Mouse (Mus musculus): ENCODE results near the gene Hhex. TPM values are rescaled to one million over a fixed set of nuclear protein-coding genes. Genes with fewer than 3 reads are reported as not detected.

Gene Hhex
- total and polyA plus RNA-seq, 2 experiments from 2014 or later: 1.1 to 3.4 TPM

DNA sequence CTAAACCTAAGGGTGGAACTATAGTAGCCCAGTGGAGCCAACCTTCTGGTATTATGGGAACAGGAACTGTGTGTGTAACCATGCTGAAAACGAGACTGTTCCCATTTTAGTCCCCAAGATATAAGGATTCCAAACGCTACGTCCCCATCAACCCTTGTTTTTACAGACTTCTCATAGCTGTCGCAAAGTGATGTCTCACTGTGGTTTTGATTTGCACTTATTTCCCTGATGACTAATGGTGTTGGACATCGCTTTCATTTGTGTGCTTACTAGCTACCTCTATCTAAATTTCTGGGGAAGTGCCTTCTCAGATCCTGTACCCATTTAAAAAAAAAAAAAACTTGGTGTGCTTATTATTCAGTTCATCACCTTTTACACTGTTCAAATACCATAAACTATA is 6.0 kb upstream of the Hhex start:
- 85% methylated on average over 5 of the region's 5 CpGs for WGBS

DNA sequence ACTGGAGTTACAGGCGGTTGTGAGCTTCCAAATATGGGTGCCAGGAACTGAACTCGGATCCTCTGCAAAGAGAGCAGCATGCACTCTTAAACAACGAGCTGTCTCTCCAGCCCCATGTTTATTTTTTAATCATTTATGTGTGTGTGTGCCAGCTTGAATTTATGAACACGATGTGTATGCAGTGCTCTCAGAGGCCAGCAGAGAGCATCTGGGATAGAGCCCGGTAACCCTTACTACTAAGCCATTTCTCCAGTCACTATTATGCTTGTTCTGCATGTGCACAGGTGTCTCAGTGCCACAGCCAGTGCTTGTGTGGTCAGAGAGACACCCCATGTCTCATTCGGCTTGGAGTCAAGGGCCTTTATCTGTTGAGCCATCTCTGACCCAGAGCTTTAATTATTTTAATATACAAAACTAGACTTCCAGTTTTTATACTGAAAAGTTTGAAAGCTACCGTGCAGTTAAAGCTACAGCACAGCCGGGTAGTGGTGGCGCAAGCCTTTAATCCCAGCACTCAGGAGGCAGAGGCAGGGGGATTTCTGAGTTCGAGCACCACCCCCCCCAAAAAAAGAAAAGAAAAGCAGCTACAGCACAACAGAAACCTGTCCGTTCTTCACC is 3.4 kb upstream of the Hhex start:
- peaks cover 28% of the 10 kb centered on the region for H3K27me3 ChIP-seq (ENCODE audit: insufficient read depth, low read length)
- TF ChIP-seq CTCF (IDR thresholded peaks at IDR 0.05; ENCODE audit: low read depth): no peak
- H3K4me1 ChIP-seq (ENCODE audit: insufficient read depth): no peaks in the 10 kb centered on the region

More for the DNA sequence above, 6.0 kb upstream of the Hhex start:
- H3K27ac ChIP-seq (ENCODE audit: low read depth, low read length): no peak overlapping the region
- ATAC-seq (no peak), DNase-seq (no peak)
- H3K9me3 ChIP-seq (ENCODE audit: low read length): no peaks in the 10 kb centered on the region
- no peaks in the 10 kb centered on the region for H3K36me3 ChIP-seq (ENCODE audit: insufficient read depth)
- H3K27me3 ChIP-seq (ENCODE audit: insufficient read depth, low read length): peaks cover 10% of the 10 kb centered on the region
- no peaks in the 10 kb centered on the region for H3K4me1 ChIP-seq (ENCODE audit: insufficient read depth)
- no peak overlapping the region for H3K4me2 ChIP-seq (ENCODE audit: low read depth)
- TF ChIP-seq CTCF (IDR thresholded peaks at IDR 0.05; ENCODE audit: low read depth): no peak
- no peak overlapping the region for H3K9ac ChIP-seq
- no peak overlapping the region for H3K4me3 ChIP-seq (ENCODE audit: low read depth, low read length)

DNA sequence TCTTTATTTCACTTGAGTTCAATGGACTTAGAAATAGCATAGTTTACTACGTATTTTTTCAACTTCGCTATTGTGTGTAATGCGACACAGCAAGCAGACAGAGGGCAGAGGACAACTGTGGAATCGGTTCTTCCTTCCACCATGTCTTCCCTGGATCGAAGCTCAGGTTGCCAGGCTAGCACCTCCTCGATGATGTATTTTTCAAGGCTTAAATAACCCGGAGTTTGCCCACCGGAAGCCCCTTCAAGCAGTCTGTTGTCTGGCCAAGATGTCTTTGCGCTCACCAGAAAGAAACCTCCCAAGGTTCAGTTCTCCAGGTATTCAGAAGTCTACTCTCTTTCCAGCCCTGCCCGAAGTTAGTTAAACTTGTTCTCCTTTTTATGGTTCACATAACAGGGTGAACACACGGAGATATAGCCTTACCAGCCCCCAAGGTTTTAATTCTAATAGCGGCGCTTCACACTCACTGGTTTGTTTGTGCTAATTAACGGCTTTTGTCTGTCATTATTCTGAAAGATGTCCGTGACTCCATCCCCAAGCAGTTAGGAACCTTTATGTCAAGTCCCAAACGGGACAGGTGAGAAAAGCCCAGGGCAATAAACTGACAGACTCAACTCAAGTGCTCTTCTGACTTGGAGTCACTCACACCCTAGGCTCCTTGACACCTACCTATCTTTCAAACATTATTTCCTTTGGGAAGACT is 1.6 kb upstream of the Hhex start:
- DNase-seq: peak; percentile 18
- 19% methylated on average over 16 of the region's 16 CpGs for WGBS
- no peak for TF ChIP-seq CTCF (IDR thresholded peaks at IDR 0.05; ENCODE audit: low read depth)

More for the DNA sequence above, 3.4 kb upstream of the Hhex start:
- no peak overlapping the region for H3K9ac ChIP-seq
- ATAC-seq (no peak), DNase-seq (no peak)
- no peak overlapping the region for H3K4me2 ChIP-seq (ENCODE audit: low read depth)
- no peak overlapping the region for H3K4me3 ChIP-seq (ENCODE audit: low read depth, low read length)
- no peak overlapping the region for H3K27ac ChIP-seq (ENCODE audit: low read depth, low read length)
- H3K9me3 ChIP-seq (ENCODE audit: low read length): no peaks in the 10 kb centered on the region
- no peaks in the 10 kb centered on the region for H3K36me3 ChIP-seq (ENCODE audit: insufficient read depth)
- 93% methylated on average over 11 of the region's 11 CpGs for WGBS

DNA sequence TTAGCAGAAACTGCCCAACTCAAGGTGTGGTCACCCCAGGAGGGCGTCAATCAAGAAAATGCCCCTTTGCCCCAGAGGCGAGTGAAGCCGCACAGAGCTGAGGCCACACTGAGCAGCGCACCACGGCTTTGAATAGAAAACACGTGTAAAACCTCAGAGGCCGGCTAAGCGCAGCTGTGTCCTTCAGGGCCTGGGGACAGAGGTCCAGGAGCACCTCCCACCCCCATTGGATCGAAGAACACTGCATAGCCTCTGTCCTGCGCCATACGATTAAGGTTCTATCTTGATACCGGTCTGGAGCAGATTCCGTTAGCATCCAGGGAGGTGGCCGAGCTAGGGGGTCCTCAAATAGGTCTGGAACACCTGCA is 731 bp upstream of the Hhex start:
- 1% methylated on average over 14 of the region's 14 CpGs for WGBS
- Histone ChIP-seq H3K4me1 (ENCODE audit: insufficient read depth) (no peaks in the 10 kb centered on the region), H3K9ac (no peak overlapping the region), H3K4me2 (ENCODE audit: low read depth) (peak overlapping the region; percentile 43), H3K9me3 (ENCODE audit: low read length) (no peaks in the 10 kb centered on the region), H3K36me3 (ENCODE audit: insufficient read depth) (no peaks in the 10 kb centered on the region), H3K4me3 (ENCODE audit: low read depth, low read length) (peak overlapping the region; percentile 34), H3K27ac (ENCODE audit: low read depth, low read length) (no peak overlapping the region), H3K27me3 (ENCODE audit: insufficient read depth, low read length) (peaks cover 50% of the 10 kb centered on the region)
- DNase-seq: no peak
- TF ChIP-seq CTCF (IDR thresholded peaks at IDR 0.05; ENCODE audit: low read depth): no peak
- ATAC-seq: 0 out of 2 replicates have a peak, but pooled peaks have one; percentile 28

More for the DNA sequence above, 1.6 kb upstream of the Hhex start:
- Histone ChIP-seq H3K4me3 (ENCODE audit: low read depth, low read length) (no peak overlapping the region), H3K27me3 (ENCODE audit: insufficient read depth, low read length) (peaks cover 46% of the 10 kb centered on the region), H3K4me1 (ENCODE audit: insufficient read depth) (no peaks in the 10 kb centered on the region), H3K4me2 (ENCODE audit: low read depth) (no peak overlapping the region), H3K9me3 (ENCODE audit: low read length) (no peaks in the 10 kb centered on the region), H3K9ac (no peak overlapping the region), H3K36me3 (ENCODE audit: insufficient read depth) (no peaks in the 10 kb centered on the region), H3K27ac (ENCODE audit: low read depth, low read length) (no peak overlapping the region)
- ATAC-seq: no peak

DNA sequence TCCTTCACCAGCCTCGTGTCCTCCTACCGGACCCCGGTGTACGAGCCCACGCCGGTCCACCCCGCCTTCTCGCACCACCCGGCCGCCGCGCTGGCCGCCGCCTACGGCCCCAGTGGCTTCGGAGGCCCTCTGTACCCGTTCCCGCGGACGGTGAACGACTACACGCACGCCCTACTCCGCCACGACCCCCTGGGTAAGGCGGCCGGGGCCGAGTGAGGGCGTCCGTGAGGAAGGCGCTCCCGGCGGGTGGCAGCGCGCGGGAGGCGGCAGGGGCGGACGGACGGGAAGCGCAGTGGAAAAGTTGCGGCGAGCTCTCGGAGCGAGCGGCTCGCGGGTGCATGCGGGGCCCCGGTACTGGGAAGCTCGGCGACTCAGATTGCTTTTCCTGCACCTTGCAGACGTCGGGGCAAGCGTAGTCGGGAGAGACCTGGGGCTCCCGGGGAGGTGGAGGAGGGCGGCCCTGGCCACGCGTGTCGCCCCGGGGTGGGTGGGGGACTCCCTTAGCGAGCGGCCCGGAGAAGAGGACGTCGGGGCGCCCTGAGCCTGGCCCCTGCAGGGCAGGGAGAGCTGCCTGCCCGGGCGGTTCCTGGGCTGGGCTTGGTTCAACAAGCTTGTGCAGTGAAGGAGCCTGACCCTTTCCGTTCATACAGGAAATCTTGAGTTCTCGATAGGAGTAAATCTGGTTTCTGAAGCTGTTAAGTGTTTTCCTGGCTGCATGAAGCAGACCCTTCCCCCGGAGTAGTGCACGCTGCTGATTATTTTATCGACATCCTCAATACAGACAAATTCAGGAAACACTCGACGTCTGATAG is 637 bp downstream of the Hhex start:
- H3K9me3 ChIP-seq (ENCODE audit: low read length): no peaks in the 10 kb centered on the region
- peak overlapping the region; percentile 34 for H3K4me3 ChIP-seq (ENCODE audit: low read depth, low read length)
- H3K27ac ChIP-seq (ENCODE audit: low read depth, low read length): 0 out of 2 replicates have a peak overlapping the region, but pooled peaks have one; percentile 9
- H3K9ac ChIP-seq: no peak overlapping the region
- H3K4me1 ChIP-seq (ENCODE audit: insufficient read depth): no peaks in the 10 kb centered on the region
- peaks cover 59% of the 10 kb centered on the region for H3K27me3 ChIP-seq (ENCODE audit: insufficient read depth, low read length)
- DNase-seq (peak; percentile 53), ATAC-seq (peak; percentile 30; the same call in 1 of the 2 replicates)
- no peaks in the 10 kb centered on the region for H3K36me3 ChIP-seq (ENCODE audit: insufficient read depth)
- peak overlapping the region; percentile 43 for H3K4me2 ChIP-seq (ENCODE audit: low read depth)
- TF ChIP-seq CTCF (IDR thresholded peaks at IDR 0.05; ENCODE audit: low read depth): no peak
- WGBS: 1% methylated on average over 73 of the region's 77 CpGs

DNA sequence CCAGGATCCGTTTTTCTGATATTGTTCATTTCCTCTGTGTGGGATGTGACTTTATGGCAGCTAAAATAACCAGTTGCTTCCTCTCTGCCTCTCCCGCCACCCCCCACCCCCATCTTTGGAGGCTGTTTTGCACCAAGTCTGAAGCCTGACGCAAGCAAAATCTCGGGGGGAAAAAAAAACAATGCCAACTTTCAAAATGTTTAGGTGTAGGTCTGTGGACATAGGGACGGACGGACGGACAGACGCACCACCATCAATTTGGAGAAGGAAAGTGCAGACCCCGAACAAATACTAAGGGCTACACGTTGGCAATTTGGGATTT is 1.2 kb downstream of the Hhex start:
- no peak overlapping the region for H3K9ac ChIP-seq
- no peak for TF ChIP-seq CTCF (IDR thresholded peaks at IDR 0.05; ENCODE audit: low read depth)
- DNase-seq (no peak), ATAC-seq (no peak)
- H3K4me3 ChIP-seq (ENCODE audit: low read depth, low read length): no peak overlapping the region
- no peak overlapping the region for H3K4me2 ChIP-seq (ENCODE audit: low read depth)
- no peak overlapping the region for H3K27ac ChIP-seq (ENCODE audit: low read depth, low read length)
- H3K27me3 ChIP-seq (ENCODE audit: insufficient read depth, low read length): peaks cover 55% of the 10 kb centered on the region
- H3K4me1 ChIP-seq (ENCODE audit: insufficient read depth): no peaks in the 10 kb centered on the region
- no peaks in the 10 kb centered on the region for H3K9me3 ChIP-seq (ENCODE audit: low read length)
- 4% methylated on average over 10 of the region's 10 CpGs for WGBS
- no peaks in the 10 kb centered on the region for H3K36me3 ChIP-seq (ENCODE audit: insufficient read depth)
